In the genomic region with DNA sequence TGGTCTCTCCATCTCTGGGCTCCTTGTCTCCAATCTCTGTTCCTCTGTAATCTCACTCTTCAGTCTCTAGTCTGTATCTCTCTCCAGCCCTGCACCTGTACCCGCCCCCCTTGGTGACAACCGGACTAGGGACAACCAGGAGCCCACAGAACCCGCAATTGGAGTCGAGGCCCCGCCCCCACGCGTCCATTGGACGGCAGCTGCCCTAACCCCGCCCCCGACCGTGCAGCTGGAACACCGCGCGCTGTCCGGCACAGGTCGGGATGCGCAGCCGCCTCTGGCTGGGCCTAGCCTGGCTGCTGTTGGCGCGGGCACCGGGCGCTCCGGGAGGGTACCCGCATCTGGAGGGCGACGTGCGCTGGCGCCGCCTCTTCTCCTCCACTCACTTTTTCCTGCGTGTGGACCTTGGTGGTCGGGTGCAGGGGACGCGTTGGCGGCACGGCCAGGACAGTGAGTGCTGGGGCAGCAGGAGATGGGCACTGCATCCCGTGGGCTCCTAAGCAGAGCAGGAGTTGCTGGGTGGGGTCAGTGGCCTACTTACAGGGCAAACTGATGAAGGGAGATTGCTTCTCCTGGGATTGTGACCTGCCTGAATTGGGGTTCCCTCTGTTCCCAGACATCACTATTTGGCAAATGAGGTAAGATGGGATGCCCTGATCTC, we compare ENCODE assay signal across 8 mouse cellular contexts. TPM values are rescaled to one million over a fixed set of nuclear protein-coding genes. Genes with fewer than 3 reads are reported as not detected.
DNase-seq lines count a peak whose midpoint lies in the region; ATAC-seq lines count a peak whose summit lies in the region.

A gene (plus strand): TSS at position 221 of the 661 bp plus-strand sequence.

- no peaks in the 10 kb centered on the region for H3K9me3 ChIP-seq in hindbrain, embryonic 14.5 days (ENCODE audit: control insufficient read depth, low read length)
- no peaks in the 10 kb centered on the region for H3K9me3 ChIP-seq in lung, embryonic 16.5 days (ENCODE audit: control insufficient read depth, low read length)

- DNase-seq in adrenal gland, postnatal 14 days = peak; percentile 90
- DNase-seq in cerebellum, postnatal 36 days = peak; percentile 68 to 82
- peak; percentile 61 to 81 for DNase-seq in frontal cortex, postnatal 36 days (ENCODE audit: low spot score in 2 of 2)
- peak; percentile 62 for DNase-seq in hindbrain, embryonic 14.5 days (ENCODE audit: low spot score)
- peak; percentile 79 for DNase-seq in layer of hippocampus, adult 9-11 months
- peak; percentile 72 for DNase-seq in ovary, postnatal 36 days (ENCODE audit: low spot score)
- DNase-seq in natural killer cell, adult 2 months (ENCODE audit: low spot score in 2 of 2) = no peak

- peaks cover 41% of the 10 kb centered on the region for H3K36me3 ChIP-seq in hindbrain, embryonic 14.5 days (replicated peaks; ENCODE audit: control insufficient read depth, insufficient read depth)
- H3K36me3 ChIP-seq in lung, embryonic 16.5 days (ENCODE audit: control insufficient read depth, insufficient read depth, low read length) = peaks cover 22% of the 10 kb centered on the region

- peaks cover 11% of the 10 kb centered on the region; the same call in 1 of the 2 replicates for H3K4me1 ChIP-seq in hindbrain, embryonic 14.5 days (replicated peaks; ENCODE audit: control insufficient read depth, insufficient read depth, low read length)
- peaks cover 4% of the 10 kb centered on the region; the same call in 1 of the 2 replicates for H3K4me1 ChIP-seq in lung, embryonic 16.5 days (replicated peaks; ENCODE audit: control insufficient read depth, insufficient read depth, low read length)

- no peak within 1 kb of the TSS for H3K27ac ChIP-seq in hindbrain, embryonic 14.5 days
- H3K27ac ChIP-seq in lung, embryonic 16.5 days (ENCODE audit: low read length) = no peak within 1 kb of the TSS

- peak within 1 kb of the TSS; percentile 76 for H3K4me2 ChIP-seq in hindbrain, embryonic 14.5 days (replicated peaks)
- H3K4me2 ChIP-seq in lung, embryonic 16.5 days (ENCODE audit: low read depth, low read length) = peak within 1 kb of the TSS; percentile 65

- H3K9ac ChIP-seq in hindbrain, embryonic 14.5 days = peak within 1 kb of the TSS; percentile 57
- H3K9ac ChIP-seq in lung, embryonic 16.5 days (ENCODE audit: low read length) = peak within 1 kb of the TSS; percentile 50; the same call in 1 of the 2 replicates

- ATAC-seq in hindbrain, embryonic 14.5 days (ENCODE audit: low FRiP score) = peak; percentile 80
- ATAC-seq in lung, embryonic 16.5 days (ENCODE audit: low read depth) = peak; percentile 87

- H3K4me3 ChIP-seq in hindbrain, embryonic 14.5 days (replicated peaks; ENCODE audit: low read length) = peak within 1 kb of the TSS; percentile 36
- H3K4me3 ChIP-seq in lung, embryonic 16.5 days (ENCODE audit: low read length) = peak within 1 kb of the TSS; percentile 35; the same call in 1 of the 2 replicates

- 1% methylated on average over 36 of the region's 36 CpGs for WGBS in hindbrain, embryonic 14.5 days
- 2% methylated on average over 36 of the region's 36 CpGs for WGBS in lung, embryonic 16.5 days

- no peaks in the 10 kb centered on the region for H3K27me3 ChIP-seq in hindbrain, embryonic 14.5 days (ENCODE audit: control insufficient read depth, insufficient read depth, low read length)
- H3K27me3 ChIP-seq in lung, embryonic 16.5 days (ENCODE audit: control insufficient read depth, insufficient read depth, low read depth, low read length) = no peaks in the 10 kb centered on the region

RNA-seq across cellular contexts. Expression of the gene that starts here (rescaled TPM):
- total RNA-seq in adrenal gland, postnatal 14 days (2021) = not detected in 2 replicates
- 1.4 and 1.6 TPM in 2 replicates for polyA plus RNA-seq in hindbrain, embryonic 14.5 days (2014; fragmentation: Nextera tagmentation; extraction: Ambion mirVana)
- polyA plus RNA-seq in lung, embryonic 16.5 days (2015; fragmentation: Nextera tagmentation; extraction: Ambion mirVana) = 0.11 and 0.29 TPM in 2 replicates

Comparison
In these comparisons a context has a peak if more than half of its experiments do, and no peak if none do; other contexts are left out.
1. Peak in DNase-seq in adrenal gland, postnatal 14 days; RNA of the gene not detected or under 1 TPM.
2. Peak in ATAC-seq, H3K4me3 ChIP-seq, H3K9ac ChIP-seq and H3K4me2 ChIP-seq in lung, embryonic 16.5 days; RNA of the gene not detected or under 1 TPM.
3. DNase-seq: peak in cerebellum, postnatal 36 days (2 of 2), frontal cortex, postnatal 36 days (2 of 2), hindbrain, embryonic 14.5 days (single experiment), layer of hippocampus, adult 9-11 months (single experiment) and ovary, postnatal 36 days (single experiment); none in natural killer cell, adult 2 months (0 of 2).